Mouse (Mus musculus): ENCODE data around the gene Slc37a2. TPM values are rescaled to one million over a fixed set of nuclear protein-coding genes. Genes with fewer than 3 reads are reported as not detected.

Gene Slc37a2
- polyA plus RNA-seq, 1 experiment = 44.1 TPM

- H3K4me1 ChIP-seq (replicated peaks; ENCODE audit: control insufficient read depth, insufficient read depth, low read length) = peaks cover 26% of the 10 kb centered on the region
- no peaks in the 10 kb centered on the region for H3K36me3 ChIP-seq (ENCODE audit: control insufficient read depth, insufficient read depth, low read length)
- no peak overlapping the region for H3K4me3 ChIP-seq (ENCODE audit: control insufficient read depth, insufficient read depth, low read length)
- no peaks in the 10 kb centered on the region for H3K27me3 ChIP-seq (ENCODE audit: control insufficient read depth, insufficient read depth, low read length)
- no peak for DNase-seq
- WGBS = 87% methylated on average over 5 of the region's 5 CpGs
- no peak for TF ChIP-seq CTCF (IDR thresholded peaks at IDR 0.05; ENCODE audit: borderline replicate concordance, control insufficient read depth, extremely low read depth, insufficient read depth, low read length, poor library complexity)
- TF ChIP-seq POLR2A (IDR thresholded peaks at IDR 0.05; ENCODE audit: control insufficient read depth, extremely low read depth, insufficient read depth, low read length, poor library complexity) = no peak
- no peak overlapping the region for H3K27ac ChIP-seq (ENCODE audit: control insufficient read depth, insufficient read depth, low read length)
These were observed 73.9 kb downstream of the Slc37a2 start for GRCm38 (mm10) chr9:37181596-37181995.

GRCm38 (mm10) chr9:37179596-37179995 is 75.9 kb downstream of the Slc37a2 start:
- Histone ChIP-seq H3K4me1 (replicated peaks; ENCODE audit: control insufficient read depth, insufficient read depth, low read length) (peaks cover 26% of the 10 kb centered on the region), H3K27me3 (ENCODE audit: control insufficient read depth, insufficient read depth, low read length) (no peaks in the 10 kb centered on the region), H3K27ac (ENCODE audit: control insufficient read depth, insufficient read depth, low read length) (peak overlapping the region; percentile 75; the same call in 1 of the 2 replicates), H3K4me3 (ENCODE audit: control insufficient read depth, insufficient read depth, low read length) (no peak overlapping the region), H3K36me3 (ENCODE audit: control insufficient read depth, insufficient read depth, low read length) (no peaks in the 10 kb centered on the region)
- no peak for TF ChIP-seq CTCF (IDR thresholded peaks at IDR 0.05; ENCODE audit: borderline replicate concordance, control insufficient read depth, extremely low read depth, insufficient read depth, low read length, poor library complexity)
- TF ChIP-seq POLR2A (IDR thresholded peaks at IDR 0.05; ENCODE audit: control insufficient read depth, extremely low read depth, insufficient read depth, low read length, poor library complexity) = no peak
- 93% methylated on average over 4 of the region's 4 CpGs for WGBS
- no peak for DNase-seq

- no peak for TF ChIP-seq POLR2A (IDR thresholded peaks at IDR 0.05; ENCODE audit: control insufficient read depth, extremely low read depth, insufficient read depth, low read length, poor library complexity)
- no peak for TF ChIP-seq CTCF (IDR thresholded peaks at IDR 0.05; ENCODE audit: borderline replicate concordance, control insufficient read depth, extremely low read depth, insufficient read depth, low read length, poor library complexity)
- DNase-seq = no peak
- 16% methylated on average over 4 of the region's 4 CpGs for WGBS
These were observed 76.6 kb downstream of the Slc37a2 start for GRCm38 (mm10) chr9:37178911-37179310.

More at GRCm38 (mm10) chr9:37178911-37179310, 76.6 kb downstream of the Slc37a2 start:
- Histone ChIP-seq H3K27ac (ENCODE audit: control insufficient read depth, insufficient read depth, low read length) (peak overlapping the region; percentile 75), H3K36me3 (ENCODE audit: control insufficient read depth, insufficient read depth, low read length) (no peaks in the 10 kb centered on the region), H3K4me1 (replicated peaks; ENCODE audit: control insufficient read depth, insufficient read depth, low read length) (peaks cover 26% of the 10 kb centered on the region), H3K4me3 (ENCODE audit: control insufficient read depth, insufficient read depth, low read length) (no peak overlapping the region), H3K27me3 (ENCODE audit: control insufficient read depth, insufficient read depth, low read length) (no peaks in the 10 kb centered on the region)

Other genes with a start within 250 kb of the Slc37a2 start
- 3.1 and 3.2 TPM in 2 replicates for gene Pknox2, start 108.3 kb downstream of the Slc37a2 start, polyA plus RNA-seq (2012; rRNA removed)
- gene Tmem218, start 47.5 kb downstream of the Slc37a2 start, polyA plus RNA-seq (2012; rRNA removed) = 2.7 and 2.9 TPM in 2 replicates
- 6.2 and 10.7 TPM in 2 replicates for gene Ccdc15, start 92.7 kb upstream of the Slc37a2 start, polyA plus RNA-seq (2012; rRNA removed)
- gene Hepacam, start 111.6 kb upstream of the Slc37a2 start, polyA plus RNA-seq (2012; rRNA removed) = 0.09 and 0.14 TPM in 2 replicates
- 5.5 and 6.6 TPM in 2 replicates for gene Robo4, start 146.2 kb upstream of the Slc37a2 start, polyA plus RNA-seq (2012; rRNA removed)
- 0.78 and 0.94 TPM in 2 replicates for gene Robo3, start 177.5 kb upstream of the Slc37a2 start, polyA plus RNA-seq (2012; rRNA removed)
- 42.8 and 42.9 TPM in 2 replicates for gene Msantd2, start 233.6 kb upstream of the Slc37a2 start, polyA plus RNA-seq (2012; rRNA removed)

All from thymus, adult 2 months (tissue).